Mouse (Mus musculus) brain, embryonic 14.5 days (tissue): ENCODE results near the gene C5ar1.

Experiments used
- CTCF ChIP-seq: fragments of 200-500 bp; IDR thresholded peaks from 2 replicates; pipeline ENCODE4 v1.5.1; 2012; ENCODE audit warnings: inconsistent platforms, mild to moderate bottlenecking, moderate library complexity, borderline replicate concordance; ENCODE audit not compliant: insufficient read depth, insufficient read length; ENCODE audit errors: extremely low read depth
- POLR2A ChIP-seq: fragments of 200-500 bp; IDR thresholded peaks from 2 replicates; pipeline ENCODE4 v1.6.1; 2012; ENCODE audit warnings: mild to moderate bottlenecking, inconsistent platforms, borderline replicate concordance; ENCODE audit not compliant: poor library complexity, insufficient read depth, insufficient read length, severe bottlenecking; ENCODE audit errors: extremely low read depth

DNA sequence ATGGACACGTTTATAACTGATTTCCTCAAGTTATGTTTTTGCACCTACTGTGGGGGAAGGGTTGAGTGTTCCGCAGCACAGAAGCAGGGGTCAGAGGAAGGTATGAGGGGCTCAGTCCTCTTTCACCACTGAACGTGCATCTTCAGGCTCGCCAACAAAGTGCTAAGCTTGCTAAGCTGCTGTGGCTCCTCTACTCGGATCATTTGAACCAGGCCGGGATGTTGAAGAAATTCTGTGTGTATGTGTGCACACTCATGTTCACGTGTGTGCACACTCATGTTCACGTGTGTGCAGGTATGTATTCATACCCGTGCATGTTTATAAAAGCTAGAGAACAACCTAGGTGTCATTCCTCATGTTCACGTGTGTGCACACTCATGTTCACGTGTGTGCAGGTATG, 6.5 kb upstream of the C5ar1 start:
- TF ChIP-seq CTCF (no peak), POLR2A (no peak)
